ENCODE assay signal across 8 mouse cellular contexts in genomic region chr4:62454995-62455394, GRCm38 (mm10). TPM values are rescaled to one million over a fixed set of nuclear protein-coding genes. Genes with fewer than 3 reads are reported as not detected.
DNase-seq lines count a peak whose midpoint lies in the region; ATAC-seq and TF ChIP-seq lines count a peak whose summit lies in the region.

No protein-coding gene starts in this region.

- peak; percentile 61; the same call in 1 of the 2 replicates for ATAC-seq in hindbrain, postnatal 0 days

- H3K4me3 ChIP-seq in spleen, adult 2 months (ENCODE audit: extremely low read depth, insufficient read depth, insufficient read length): no peak overlapping the region
- no peak overlapping the region for H3K4me3 ChIP-seq in hindbrain, postnatal 0 days (ENCODE audit: low read length)
- no peak overlapping the region for H3K4me3 ChIP-seq in lung, adult 2 months (replicated peaks; ENCODE audit: extremely low read depth, low read depth, low read length)

- no peaks in the 10 kb centered on the region for H3K9me3 ChIP-seq in hindbrain, postnatal 0 days (ENCODE audit: low read length)

- DNase-seq in frontal cortex, postnatal 36 days (ENCODE audit: low spot score in 2 of 2): peak; percentile 17 to 40
- DNase-seq in frontal cortex, postnatal 10 days (ENCODE audit: low spot score in 2 of 2): no peak
- DNase-seq in spleen, adult 2 months (ENCODE audit: low read depth in 1 of 2, low spot score in 2 of 2): peak in 1 of 2 experiments; percentile 29
- no peak for DNase-seq in spleen, adult 12 weeks (ENCODE audit: low spot score)
- peak; percentile 33 for DNase-seq in cerebellum, adult 8-10 months
- peak; percentile 46 for DNase-seq in hindbrain, postnatal 0 days (ENCODE audit: low spot score)
- DNase-seq in lung, adult 2 months: peak; percentile 37
- DNase-seq in testis, postnatal 10 days (ENCODE audit: low spot score): peak; percentile 68

- WGBS in spleen, adult 2 months: 48% methylated on average over 5 of the region's 5 CpGs
- 63% methylated on average over 5 of the region's 5 CpGs for WGBS in hindbrain, postnatal 0 days
- 33% methylated on average over 5 of the region's 5 CpGs for WGBS in lung, adult 2 months

- no peaks in the 10 kb centered on the region for H3K27me3 ChIP-seq in spleen, adult 2 months (ENCODE audit: control insufficient read depth, insufficient read depth, low read length)
- no peaks in the 10 kb centered on the region for H3K27me3 ChIP-seq in hindbrain, postnatal 0 days (ENCODE audit: insufficient read depth, low read length)

- no peak for TF ChIP-seq POLR2A in spleen, adult 2 months (IDR thresholded peaks at IDR 0.05; ENCODE audit: low read depth, low read length)
- TF ChIP-seq POLR2A in lung, adult 2 months (IDR thresholded peaks at IDR 0.05; ENCODE audit: borderline replicate concordance, extremely low read depth, low read depth, low read length): no peak

- H3K4me1 ChIP-seq in spleen, adult 2 months (ENCODE audit: control insufficient read depth, insufficient read depth, insufficient read length): no peaks in the 10 kb centered on the region
- H3K4me1 ChIP-seq in hindbrain, postnatal 0 days (ENCODE audit: insufficient read depth, low read length): no peaks in the 10 kb centered on the region
- no peaks in the 10 kb centered on the region for H3K4me1 ChIP-seq in lung, adult 2 months (ENCODE audit: control insufficient read depth, insufficient read depth, low read length)

- H3K9ac ChIP-seq in hindbrain, postnatal 0 days (replicated peaks; ENCODE audit: low read length): no peak overlapping the region

- H3K36me3 ChIP-seq in spleen, adult 2 months (ENCODE audit: control insufficient read depth, insufficient read depth, low read length): no peaks in the 10 kb centered on the region
- H3K36me3 ChIP-seq in hindbrain, postnatal 0 days (ENCODE audit: insufficient read depth, low read length): no peaks in the 10 kb centered on the region

- no peak overlapping the region for H3K4me2 ChIP-seq in hindbrain, postnatal 0 days (ENCODE audit: low read depth, low read length)

- no peak overlapping the region for H3K27ac ChIP-seq in spleen, adult 2 months (ENCODE audit: insufficient read depth, low read length)
- H3K27ac ChIP-seq in hindbrain, postnatal 0 days: no peak overlapping the region

- TF ChIP-seq CTCF in spleen, adult 2 months (IDR thresholded peaks at IDR 0.05; ENCODE audit: extremely low read depth, insufficient read depth, insufficient read length, insufficient replicate concordance): peak; percentile 40; the same call in 1 of the 2 replicates
- peak; percentile 68 for TF ChIP-seq CTCF in hindbrain, postnatal 0 days (IDR thresholded peaks at IDR 0.05; ENCODE audit: low read depth)
- TF ChIP-seq CTCF in lung, adult 2 months (IDR thresholded peaks at IDR 0.05; ENCODE audit: insufficient read depth, low read length): peak; percentile 68

RNA-seq across cellular contexts. Expression of gene Wdr31, which starts 15.7 kb away (rescaled TPM):
- 0.26 and 0.51 TPM in 2 replicates for polyA plus RNA-seq in spleen, adult 2 months (2012; rRNA removed)
- total RNA-seq in hindbrain, postnatal 0 days (2014; rRNA removed): 3.5 and 4.3 TPM in 2 replicates
- polyA plus RNA-seq in hindbrain, postnatal 0 days (2015; fragmentation: Nextera tagmentation; extraction: Ambion mirVana): 16.4 and 17.6 TPM in 2 replicates
- polyA plus RNA-seq in lung, adult 2 months (2012; rRNA removed): 4.0 and 4.2 TPM in 2 replicates

RNA-seq across cellular contexts. Expression of gene Rnf183, which starts 19.9 kb away (rescaled TPM):
- not detected in 2 replicates for polyA plus RNA-seq in spleen, adult 2 months (2012; rRNA removed)
- 0.93 and 3.4 TPM in 2 replicates for total RNA-seq in hindbrain, postnatal 0 days (2014; rRNA removed)
- 0.14 TPM in 1 of 2 replicates, not detected in the other for polyA plus RNA-seq in hindbrain, postnatal 0 days (2015; fragmentation: Nextera tagmentation; extraction: Ambion mirVana)
- 1.0 and 1.7 TPM in 2 replicates for polyA plus RNA-seq in lung, adult 2 months (2012; rRNA removed)

RNA-seq across cellular contexts. Expression of gene Bspry, which starts 24.9 kb away (rescaled TPM):
- 2.1 and 3.2 TPM in 2 replicates for polyA plus RNA-seq in spleen, adult 2 months (2012; rRNA removed)
- total RNA-seq in hindbrain, postnatal 0 days (2014; rRNA removed): 0.37 and 2.0 TPM in 2 replicates
- polyA plus RNA-seq in hindbrain, postnatal 0 days (2015; fragmentation: Nextera tagmentation; extraction: Ambion mirVana): 0.95 and 0.96 TPM in 2 replicates
- 26.0 and 31.0 TPM in 2 replicates for polyA plus RNA-seq in lung, adult 2 months (2012; rRNA removed)

RNA-seq across cellular contexts. Expression of gene Prpf4, which starts 46.4 kb away (rescaled TPM):
- 9.4 and 9.6 TPM in 2 replicates for polyA plus RNA-seq in spleen, adult 2 months (2012; rRNA removed)
- total RNA-seq in hindbrain, postnatal 0 days (2014; rRNA removed): 14.3 and 19.6 TPM in 2 replicates
- 12.2 and 13.8 TPM in 2 replicates for polyA plus RNA-seq in hindbrain, postnatal 0 days (2015; fragmentation: Nextera tagmentation; extraction: Ambion mirVana)
- 6.3 and 7.9 TPM in 2 replicates for polyA plus RNA-seq in lung, adult 2 months (2012; rRNA removed)

RNA-seq across cellular contexts. Expression of gene Cdc26, which starts 46.6 kb away (rescaled TPM):
- 14.1 and 14.7 TPM in 2 replicates for polyA plus RNA-seq in spleen, adult 2 months (2012; rRNA removed)
- total RNA-seq in hindbrain, postnatal 0 days (2014; rRNA removed): 24.7 and 30.1 TPM in 2 replicates
- 75.2 and 78.3 TPM in 2 replicates for polyA plus RNA-seq in hindbrain, postnatal 0 days (2015; fragmentation: Nextera tagmentation; extraction: Ambion mirVana)
- 20.9 and 31.5 TPM in 2 replicates for polyA plus RNA-seq in lung, adult 2 months (2012; rRNA removed)

Comparison
In these comparisons a context has a peak if more than half of its experiments do, and no peak if none do; other contexts are left out.
1. DNase-seq: peak in frontal cortex, postnatal 36 days (2 of 2), cerebellum, adult 8-10 months (single experiment), hindbrain, postnatal 0 days (single experiment), lung, adult 2 months (single experiment) and testis, postnatal 10 days (single experiment); none in frontal cortex, postnatal 10 days (0 of 2) and spleen, adult 12 weeks (single experiment).
2. Peak in every context shown above with its lines, with median percentiles within 50 percentile points of each other: CTCF ChIP-seq.